Mouse (Mus musculus): ENCODE measurements around the gene Mpp4.

DNA sequence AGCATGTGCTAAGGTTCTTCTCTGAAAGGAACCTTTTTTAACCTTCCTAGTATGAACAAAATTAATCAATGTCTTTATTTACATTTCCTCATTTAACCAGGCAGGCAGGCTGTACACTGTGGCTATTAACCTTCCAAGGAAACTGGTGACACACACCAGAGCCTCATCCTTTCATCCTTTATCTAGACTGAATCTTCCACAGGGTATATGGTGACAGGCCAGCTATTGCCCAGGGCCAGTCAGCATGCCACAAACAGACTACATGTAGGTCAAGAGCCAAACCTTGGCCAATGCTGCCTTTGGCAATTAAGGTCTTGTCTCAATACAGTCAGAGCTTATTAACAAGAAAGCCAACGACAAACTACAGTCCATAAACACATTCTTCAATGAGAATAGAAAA, 38.4 kb upstream of the Mpp4 start:
- TF ChIP-seq POLR2A (IDR thresholded peaks at IDR 0.05; ENCODE audit: borderline replicate concordance, control insufficient read depth, low read depth, low read length) (no peak), CTCF (IDR thresholded peaks at IDR 0.05; ENCODE audit: control insufficient read depth, insufficient read depth, low read length) (no peak)
